In genomic region chr2:178129161-178129560, GRCm38 (mm10) we compare ENCODE assay signal across 15 mouse cellular contexts. TPM values are rescaled to one million over a fixed set of nuclear protein-coding genes. Genes with fewer than 3 reads are reported as not detected.
DNase-seq lines count a peak whose midpoint lies in the region; ATAC-seq and TF ChIP-seq lines count a peak whose summit lies in the region.
"Had no signal": no experiment of that assay in that cellular context is flagged by ENCODE, and none has a peak within 500 bp of the region (broad histone marks: within the 10 kb centered on the region; RNA-seq: fewer than 3 reads in every experiment).

No protein-coding gene starts in this region.

- DNase-seq in cerebellum, adult 11 months = peak; percentile 38
- DNase-seq in layer of hippocampus, adult 2 months (ENCODE audit: low spot score in 2 of 2) = no peak
- no peak for DNase-seq in layer of hippocampus, adult 11-12 months (ENCODE audit: low spot score)
- DNase-seq in right cerebral cortex, postnatal 10 days (ENCODE audit: low spot score in 2 of 2) = peak; percentile 60 to 79
- DNase-seq in right cerebral cortex, postnatal 14 days = no peak
- peak; percentile 40 for DNase-seq in right cerebral cortex, postnatal 4 days
- DNase-seq in T-cell, adult 2 months (ENCODE audit: low spot score) = no peak
- DNase-seq: adrenal gland, postnatal 36 days; retina, postnatal 1 day had no signal

- no peak for TF ChIP-seq CTCF in layer of hippocampus, adult 2 months (conservative IDR thresholded peaks at IDR 0.05)

- H3K27ac ChIP-seq in layer of hippocampus, adult 2 months = peak overlapping the region; percentile 29; the same call in 1 of the 2 replicates
- H3K27ac ChIP-seq: hindbrain, postnatal 0 days; kidney, embryonic 15.5 days; left cerebral cortex, adult 2 months; midbrain, embryonic 12.5 days; neural tube, embryonic 12.5 days had no signal

- no peak overlapping the region for H3K4me3 ChIP-seq in layer of hippocampus, adult 2 months
- H3K4me3 ChIP-seq: kidney, embryonic 15.5 days; left cerebral cortex, adult 2 months; midbrain, embryonic 12.5 days; neural tube, embryonic 12.5 days had no signal

- ATAC-seq in cerebellum, adult (ENCODE audit: insufficient number of reproducible peaks, low FRiP score, low TSS enrichment) = no peak

RNA-seq across cellular contexts. Expression of gene Phactr3, which starts 10.4 kb away (rescaled TPM):
- 100 to 1,000 TPM; 139 to 141 TPM for total RNA-seq in layer of hippocampus, adult 2 months (2021)

RNA-seq across cellular contexts. Expression of gene Zfp931, which starts 50.9 kb away (rescaled TPM):
- 10 to 100 TPM; 27.0 to 29.1 TPM for total RNA-seq in layer of hippocampus, adult 2 months (2021)

Comparison
In these comparisons a context has a peak if more than half of its experiments do, and no peak if none do; other contexts are left out.
1. DNase-seq: peak in cerebellum, adult 11 months (single experiment), right cerebral cortex, postnatal 10 days (2 of 2) and right cerebral cortex, postnatal 4 days (single experiment); none in layer of hippocampus, adult 2 months (0 of 2), layer of hippocampus, adult 11-12 months (single experiment), right cerebral cortex, postnatal 14 days (single experiment) and T-cell, adult 2 months (single experiment).